Mouse (Mus musculus) heart, postnatal 0 days (tissue): ENCODE measurements around the gene Akp3.

Source experiments
- CTCF ChIP-seq: IDR thresholded peaks from 2 replicates; pipeline ENCODE4 v1.5.1; 2016; ENCODE audit warnings: antibody characterized with exemption, control low read depth, low read depth
- EP300 ChIP-seq: IDR thresholded peaks from 2 replicates; pipeline ENCODE4 v1.6.1; 2016; ENCODE audit warnings: antibody characterized with exemption, low read depth

DNA sequence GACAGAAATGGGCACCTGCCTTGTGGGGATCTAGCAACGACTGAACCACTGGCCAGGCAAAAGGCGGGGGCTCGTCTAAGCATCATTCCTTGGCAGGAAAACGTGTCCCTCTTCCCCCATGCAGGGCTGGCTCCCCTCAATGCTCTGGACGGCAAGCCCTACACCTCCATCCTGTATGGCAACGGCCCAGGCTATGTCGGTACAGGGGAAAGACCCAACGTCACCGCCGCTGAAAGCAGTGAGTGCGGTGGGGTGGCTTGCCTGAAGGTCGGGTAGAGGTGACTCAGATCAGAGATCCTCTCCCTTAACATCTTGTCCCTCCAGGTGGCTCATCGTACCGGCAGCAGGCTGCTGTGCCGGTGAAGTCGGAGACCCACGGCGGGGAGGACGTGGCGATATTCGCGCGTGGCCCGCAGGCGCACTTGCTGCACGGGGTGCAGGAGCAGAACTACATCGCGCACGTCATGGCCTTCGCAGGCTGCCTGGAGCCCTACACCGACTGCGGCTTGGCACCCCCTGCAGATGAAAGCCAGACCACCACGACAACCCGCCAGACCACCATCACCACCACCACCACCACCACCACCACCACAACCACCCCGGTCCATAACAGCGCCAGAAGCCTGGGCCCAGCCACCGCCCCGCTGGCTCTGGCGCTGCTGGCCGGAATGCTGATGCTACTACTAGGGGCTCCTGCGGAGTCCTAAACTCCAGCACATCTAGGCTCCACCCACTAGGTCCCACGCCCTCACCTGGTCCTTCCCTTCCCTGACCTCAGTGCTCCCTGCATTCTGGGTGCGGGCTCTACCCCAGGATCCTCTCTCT is 2.6 kb downstream of the Akp3 start:
- TF ChIP-seq CTCF (no peak), EP300 (no peak)
